Comparison of ENCODE assay signal across 8 mouse cellular contexts in the genomic region with DNA sequence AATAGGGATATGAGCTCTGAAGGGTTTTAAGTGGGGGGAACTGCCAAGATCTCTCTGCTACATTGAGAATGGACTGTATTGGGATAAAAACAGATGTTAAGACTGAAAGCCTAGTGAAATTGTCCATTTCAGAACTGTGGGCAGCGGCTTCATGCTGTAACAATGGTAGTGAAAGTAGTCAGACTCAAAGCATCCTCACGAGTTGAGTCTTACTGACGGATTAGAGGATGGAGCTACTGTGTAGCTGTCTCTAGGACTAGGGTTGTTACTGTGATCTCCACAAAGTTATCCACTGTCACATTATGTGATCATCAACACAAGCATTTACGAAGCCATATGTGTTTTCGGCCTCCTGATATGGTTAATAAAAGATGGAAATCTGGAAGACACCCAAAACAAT. TPM values are rescaled to one million over a fixed set of nuclear protein-coding genes. Genes with fewer than 3 reads are reported as not detected.
DNase-seq lines count a peak whose midpoint lies in the region; ATAC-seq and TF ChIP-seq lines count a peak whose summit lies in the region.

No protein-coding gene starts in this region.

- 45% methylated on average over 5 of the region's 5 CpGs for WGBS in limb, embryonic 15.5 days
- WGBS in thymus, adult 2 months, result 48% methylated on average over 5 of the region's 5 CpGs

- peaks cover 71% of the 10 kb centered on the region for H3K36me3 ChIP-seq in erythroblast, embryonic 14.5 days (ENCODE audit: control insufficient read depth)
- H3K36me3 ChIP-seq in testis, adult 2 months (ENCODE audit: control insufficient read depth, insufficient read depth, low read length), result peaks cover 2% of the 10 kb centered on the region
- peaks cover 38% of the 10 kb centered on the region for H3K36me3 ChIP-seq in limb, embryonic 15.5 days
- peaks cover 22% of the 10 kb centered on the region for H3K36me3 ChIP-seq in thymus, adult 2 months (ENCODE audit: control insufficient read depth, insufficient read depth, low read length)

- no peak for TF ChIP-seq POLR2A in testis, adult 2 months (IDR thresholded peaks at IDR 0.05; ENCODE audit: control insufficient read depth, low read depth, low read length)
- no peak for TF ChIP-seq POLR2A in thymus, adult 2 months (IDR thresholded peaks at IDR 0.05; ENCODE audit: control insufficient read depth, extremely low read depth, insufficient read depth, low read length, poor library complexity)

- no peak for TF ChIP-seq CTCF in testis, adult 2 months (IDR thresholded peaks at IDR 0.05; ENCODE audit: control insufficient read depth, insufficient read depth, insufficient replicate concordance, low read depth, low read length)
- TF ChIP-seq CTCF in thymus, adult 2 months (IDR thresholded peaks at IDR 0.05; ENCODE audit: borderline replicate concordance, control insufficient read depth, extremely low read depth, insufficient read depth, low read length, poor library complexity), result no peak

- ATAC-seq in erythroblast, adult 5-6 weeks (replicated peaks; ENCODE audit: low FRiP score, poor library complexity, severe bottlenecking), result no peak
- ATAC-seq in limb, embryonic 15.5 days (ENCODE audit: insufficient number of reproducible peaks, low FRiP score, low TSS enrichment, low read depth), result no peak

- H3K4me3 ChIP-seq in erythroblast, embryonic 14.5 days (replicated peaks), result peak overlapping the region; percentile 75
- H3K4me3 ChIP-seq in testis, adult 2 months (ENCODE audit: control insufficient read depth, low read depth, low read length), result peak overlapping the region; percentile 94
- peak overlapping the region; percentile 96 for H3K4me3 ChIP-seq in limb, embryonic 15.5 days
- H3K4me3 ChIP-seq in thymus, adult 2 months (ENCODE audit: control insufficient read depth, insufficient read depth, low read length), result no peak overlapping the region

- H3K9me3 ChIP-seq in erythroblast, embryonic 14.5 days (ENCODE audit: control insufficient read depth, low read length), result peaks cover 2% of the 10 kb centered on the region; the same call in 1 of the 2 replicates
- no peaks in the 10 kb centered on the region for H3K9me3 ChIP-seq in limb, embryonic 15.5 days

- peak overlapping the region; percentile 57 for H3K4me2 ChIP-seq in limb, embryonic 15.5 days

- H3K27me3 ChIP-seq in erythroblast, embryonic 14.5 days (ENCODE audit: control insufficient read depth), result no peaks in the 10 kb centered on the region
- H3K27me3 ChIP-seq in testis, adult 2 months (ENCODE audit: control insufficient read depth, insufficient read depth, low read length), result no peaks in the 10 kb centered on the region
- no peaks in the 10 kb centered on the region for H3K27me3 ChIP-seq in limb, embryonic 15.5 days
- no peaks in the 10 kb centered on the region for H3K27me3 ChIP-seq in thymus, adult 2 months (ENCODE audit: control insufficient read depth, insufficient read depth, low read length)

- DNase-seq in testis, postnatal 14 days (ENCODE audit: low spot score), result no peak
- no peak for DNase-seq in adrenal gland, postnatal 25 days
- no peak for DNase-seq in frontal cortex, postnatal 25 days (ENCODE audit: low spot score in 2 of 2)
- no peak for DNase-seq in thymus, adult 2 months

- peaks cover 37% of the 10 kb centered on the region for H3K4me1 ChIP-seq in erythroblast, embryonic 14.5 days (ENCODE audit: control insufficient read depth)
- H3K4me1 ChIP-seq in testis, adult 2 months (ENCODE audit: control insufficient read depth, insufficient read depth, low read length), result no peaks in the 10 kb centered on the region
- H3K4me1 ChIP-seq in limb, embryonic 15.5 days, result peaks cover 20% of the 10 kb centered on the region
- H3K4me1 ChIP-seq in thymus, adult 2 months (replicated peaks; ENCODE audit: control insufficient read depth, insufficient read depth, low read length), result peaks cover 7% of the 10 kb centered on the region

- peak overlapping the region; percentile 96 for H3K9ac ChIP-seq in limb, embryonic 15.5 days

- no peak overlapping the region for H3K27ac ChIP-seq in testis, adult 2 months (ENCODE audit: control insufficient read depth, insufficient read depth, low read depth, low read length)
- no peak overlapping the region for H3K27ac ChIP-seq in limb, embryonic 15.5 days
- H3K27ac ChIP-seq in thymus, adult 2 months (ENCODE audit: control insufficient read depth, insufficient read depth, low read length), result no peak overlapping the region

RNA-seq across cellular contexts. Expression of a gene that starts 1.0 kb away (rescaled TPM):
- polyA plus RNA-seq in erythroblast, embryonic 14.5 days (2012), result 1.0 and 1.1 TPM in 2 replicates
- total RNA-seq in erythroblast, adult 5-6 weeks (2015; ENCODE audit: low replicate concordance), result 14.6 and 17.9 TPM in 2 replicates
- 10.5 and 11.4 TPM in 2 replicates for total RNA-seq in erythroblast, adult 5-6 weeks (2017; ENCODE audit: low replicate concordance)
- polyA plus RNA-seq in testis, adult 2 months (2012; rRNA removed), result 50.4 and 55.8 TPM in 2 replicates
- 104 and 105 TPM in 2 replicates for polyA plus RNA-seq in limb, embryonic 15.5 days (2015; fragmentation: Nextera tagmentation; extraction: Ambion mirVana)
- total RNA-seq in adrenal gland, postnatal 25 days (2021), result 63.9 and 69.2 TPM in 2 replicates
- polyA plus RNA-seq in thymus, adult 2 months (2012; rRNA removed), result 46.1 and 56.1 TPM in 2 replicates

RNA-seq across cellular contexts. Expression of a gene that starts 1.7 kb away (rescaled TPM):
- polyA plus RNA-seq in erythroblast, embryonic 14.5 days (2012), result 23.2 and 25.2 TPM in 2 replicates
- total RNA-seq in erythroblast, adult 5-6 weeks (2015; ENCODE audit: low replicate concordance), result 159 and 191 TPM in 2 replicates
- total RNA-seq in erythroblast, adult 5-6 weeks (2017; ENCODE audit: low replicate concordance), result 268 and 302 TPM in 2 replicates
- 68.0 and 69.0 TPM in 2 replicates for polyA plus RNA-seq in testis, adult 2 months (2012; rRNA removed)
- 391 and 421 TPM in 2 replicates for polyA plus RNA-seq in limb, embryonic 15.5 days (2015; fragmentation: Nextera tagmentation; extraction: Ambion mirVana)
- total RNA-seq in adrenal gland, postnatal 25 days (2021), result 328 and 344 TPM in 2 replicates
- 139 and 148 TPM in 2 replicates for polyA plus RNA-seq in thymus, adult 2 months (2012; rRNA removed)

RNA-seq across cellular contexts. Expression of a gene that starts 15.3 kb away (rescaled TPM):
- not detected in 2 replicates for polyA plus RNA-seq in erythroblast, embryonic 14.5 days (2012)
- total RNA-seq in erythroblast, adult 5-6 weeks (2015; ENCODE audit: low replicate concordance), result 4.4 and 21.9 TPM in 2 replicates
- 31.0 and 38.5 TPM in 2 replicates for total RNA-seq in erythroblast, adult 5-6 weeks (2017; ENCODE audit: low replicate concordance)
- polyA plus RNA-seq in testis, adult 2 months (2012; rRNA removed), result 10.3 and 13.3 TPM in 2 replicates
- 0.96 and 1.3 TPM in 2 replicates for polyA plus RNA-seq in limb, embryonic 15.5 days (2015; fragmentation: Nextera tagmentation; extraction: Ambion mirVana)
- total RNA-seq in adrenal gland, postnatal 25 days (2021), result 1.2 and 1.5 TPM in 2 replicates
- polyA plus RNA-seq in thymus, adult 2 months (2012; rRNA removed), result 3.5 and 3.9 TPM in 2 replicates

RNA-seq across cellular contexts. Expression of a gene that starts 25.7 kb away (rescaled TPM):
- polyA plus RNA-seq in erythroblast, embryonic 14.5 days (2012), result 0.01 TPM in 1 of 2 replicates, not detected in the other
- total RNA-seq in erythroblast, adult 5-6 weeks (2015; ENCODE audit: low replicate concordance), result 19.9 and 22.1 TPM in 2 replicates
- 5.4 and 7.1 TPM in 2 replicates for total RNA-seq in erythroblast, adult 5-6 weeks (2017; ENCODE audit: low replicate concordance)
- polyA plus RNA-seq in testis, adult 2 months (2012; rRNA removed), result 0.14 TPM in 1 of 2 replicates, not detected in the other
- polyA plus RNA-seq in limb, embryonic 15.5 days (2015; fragmentation: Nextera tagmentation; extraction: Ambion mirVana), result 0.32 and 0.51 TPM in 2 replicates
- total RNA-seq in adrenal gland, postnatal 25 days (2021), result 0.49 and 0.57 TPM in 2 replicates
- 2.6 and 3.7 TPM in 2 replicates for polyA plus RNA-seq in thymus, adult 2 months (2012; rRNA removed)

RNA-seq across cellular contexts. Expression of a gene that starts 56.2 kb away (rescaled TPM):
- not detected in 2 replicates for polyA plus RNA-seq in erythroblast, embryonic 14.5 days (2012)
- total RNA-seq in erythroblast, adult 5-6 weeks (2015; ENCODE audit: low replicate concordance), result not detected in 2 replicates
- not detected in 2 replicates for total RNA-seq in erythroblast, adult 5-6 weeks (2017; ENCODE audit: low replicate concordance)
- 101 and 112 TPM in 2 replicates for polyA plus RNA-seq in testis, adult 2 months (2012; rRNA removed)
- polyA plus RNA-seq in limb, embryonic 15.5 days (2015; fragmentation: Nextera tagmentation; extraction: Ambion mirVana), result not detected in 2 replicates
- not detected in 2 replicates for total RNA-seq in adrenal gland, postnatal 25 days (2021)
- polyA plus RNA-seq in thymus, adult 2 months (2012; rRNA removed), result 0.19 and 0.29 TPM in 2 replicates

Comparison
In these comparisons a context has a peak if more than half of its experiments do, and no peak if none do; other contexts are left out.
1. RNA of a gene that starts 1.0 kb away (polyA plus RNA-seq): 104 to 105 TPM in limb, embryonic 15.5 days, 50.4 to 55.8 TPM in testis, adult 2 months and 46.1 to 56.1 TPM in thymus, adult 2 months; 1.0 to 1.1 TPM in erythroblast, embryonic 14.5 days; every median in the first group is over 10 times any median in the second.